Mouse (Mus musculus) thymus, adult 2 months (tissue): Measurements from ENCODE around the gene Peli1. TPM values are rescaled to one million over a fixed set of nuclear protein-coding genes. Genes with fewer than 3 reads are reported as not detected.

Experiments used
- DNase-seq: peaks from one replicate; pipeline ENCODE4 v3.0.0; 2021
- H3K27ac ChIP-seq: fragments of 200-500 bp; 2 replicates; pipeline ENCODE4 v1.5.1; 2012; ENCODE audit warnings: low read length, control low read depth; ENCODE audit not compliant: control insufficient read depth, insufficient read depth
- H3K27me3 ChIP-seq: fragments of 200-500 bp; 2 replicates; pipeline ENCODE4 v1.6.1; 2012; ENCODE audit warnings: mild to moderate bottlenecking, low read length, moderate library complexity, mixed read lengths; ENCODE audit not compliant: control insufficient read depth, insufficient read depth
- H3K36me3 ChIP-seq: fragments of 200-500 bp; 2 replicates; pipeline ENCODE4 v1.6.1; 2012; ENCODE audit warnings: mild to moderate bottlenecking, low read length, moderate library complexity; ENCODE audit not compliant: control insufficient read depth, insufficient read depth
- H3K4me1 ChIP-seq: fragments of 200-500 bp; replicated peaks from 2 replicates; pipeline ENCODE4 v1.6.1; 2012; ENCODE audit warnings: low read length; ENCODE audit not compliant: control insufficient read depth, insufficient read depth
- H3K4me3 ChIP-seq: fragments of 200-500 bp; 2 replicates; pipeline ENCODE4 v1.5.1; 2012; ENCODE audit warnings: mild to moderate bottlenecking, low read length, control low read depth, moderate library complexity; ENCODE audit not compliant: control insufficient read depth, insufficient read depth
- CTCF ChIP-seq: fragments of 200-500 bp; IDR thresholded peaks from 2 replicates; pipeline ENCODE4 v1.5.1; 2012; ENCODE audit warnings: mild to moderate bottlenecking, control low read depth, low read length, moderate library complexity, borderline replicate concordance; ENCODE audit not compliant: control insufficient read depth, poor library complexity, insufficient read depth; ENCODE audit errors: extremely low read depth
- POLR2A ChIP-seq: fragments of 200-500 bp; IDR thresholded peaks from 2 replicates; pipeline ENCODE4 v1.6.1; 2012; ENCODE audit warnings: mild to moderate bottlenecking, low read length, control low read depth, moderate library complexity; ENCODE audit not compliant: control insufficient read depth, poor library complexity, insufficient read depth; ENCODE audit errors: extremely low read depth
- WGBS: fragments of 180-500 bp; shearing (Covaris S2); methylation state at CpG from one replicate; pipeline ENCODE4 v1.1.7; 2018; 5-methylcytosine and 5-hydroxymethylcytosine counted together
- polyA plus RNA-seq: library from polyadenylated mRNA; depleted of rRNA; stranded (reverse); fragments of >200 nt; gene quantifications from 2 replicates; pipeline ENCODE4 v1.2.3, GENCODE M21; 2012; rRNA removed

Peli1 gene
- polyA plus RNA-seq, 1 experiment, result 53.4 TPM

DNA sequence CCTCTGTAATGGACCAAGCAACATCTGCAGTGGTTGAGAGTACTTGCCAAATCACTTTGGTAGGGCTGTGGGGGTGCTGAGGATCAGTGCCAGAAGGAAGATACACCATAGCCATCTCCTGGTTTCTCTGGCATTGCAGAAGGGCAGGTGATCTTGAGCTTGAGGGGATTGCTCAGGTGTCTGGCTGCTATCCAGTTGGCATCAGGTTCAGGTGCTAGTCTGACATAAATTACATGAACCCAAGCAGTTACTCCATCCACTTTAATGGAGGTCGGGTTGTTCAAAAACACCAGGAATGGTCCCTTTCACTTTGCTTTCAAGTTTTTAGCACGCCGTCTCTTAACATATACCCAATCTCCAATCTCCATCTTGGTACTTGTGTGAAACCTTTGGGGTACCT lies 103.8 kb downstream of the Peli1 start:
- DNase-seq, result no peak
- Histone ChIP-seq H3K4me3 (no peak overlapping the region), H3K27ac (no peak overlapping the region), H3K36me3 (no peaks in the 10 kb centered on the region), H3K4me1 (no peaks in the 10 kb centered on the region), H3K27me3 (no peaks in the 10 kb centered on the region)
- 95% methylated on average over 3 of the region's 3 CpGs for WGBS
- no peak for TF ChIP-seq POLR2A
- no peak for TF ChIP-seq CTCF

Other genes starting within 250 kb of the Peli1 start
- gene Vps54, start 148.0 kb downstream of the Peli1 start, polyA plus RNA-seq, result 22.2 and 28.0 TPM in 2 replicates